In genomic region chr19:51868275-51868674, GRCm38 (mm10) we compare ENCODE assay signal across 17 mouse cellular contexts.
"Had no signal": no experiment of that assay in that cellular context is flagged by ENCODE, and none has a peak within 500 bp of the region (broad histone marks: within the 10 kb centered on the region; RNA-seq: fewer than 3 reads in every experiment).

No protein-coding gene starts in this region.

- H3K4me1 ChIP-seq: neural tube, embryonic 12.5 days; neural tube, embryonic 13.5 days; neural tube, embryonic 15.5 days; stomach, embryonic 15.5 days had no signal

- H3K9me3 ChIP-seq: neural tube, embryonic 12.5 days; neural tube, embryonic 13.5 days; neural tube, embryonic 15.5 days; stomach, embryonic 15.5 days had no signal

- H3K36me3 ChIP-seq: neural tube, embryonic 12.5 days; neural tube, embryonic 13.5 days; neural tube, embryonic 15.5 days; stomach, embryonic 15.5 days had no signal

- H3K4me3 ChIP-seq: neural tube, embryonic 12.5 days; neural tube, embryonic 13.5 days; neural tube, embryonic 15.5 days; stomach, embryonic 15.5 days had no signal

- H3K27me3 ChIP-seq: neural tube, embryonic 12.5 days; neural tube, embryonic 13.5 days; neural tube, embryonic 15.5 days; stomach, embryonic 15.5 days had no signal

- H3K27ac ChIP-seq: neural tube, embryonic 12.5 days; neural tube, embryonic 13.5 days; neural tube, embryonic 15.5 days; stomach, embryonic 15.5 days; stomach, postnatal 0 days had no signal

- H3K9ac ChIP-seq: neural tube, embryonic 12.5 days; neural tube, embryonic 13.5 days; neural tube, embryonic 15.5 days; stomach, embryonic 15.5 days had no signal

- DNase-seq: retina, postnatal 1 day; right cerebral cortex, adult 18-20 months; right cerebral cortex, postnatal 14 days; right cerebral cortex, postnatal 25 days; right cerebral cortex, postnatal 4 days; spleen, adult 18-20 months; thymus, adult 18-20 months; thymus, adult 2 months; thymus, postnatal 14 days; thymus, postnatal 25 days; thymus, postnatal 36 days; thymus, postnatal 4 days had no signal
